16 mouse cellular contexts compared by ENCODE assay signal in genomic region chr15:56030007-56030406, GRCm38 (mm10).
"Had no signal": no experiment of that assay in that cellular context is flagged by ENCODE, and none has a peak within 500 bp of the region (broad histone marks: within the 10 kb centered on the region; RNA-seq: fewer than 3 reads in every experiment).

No protein-coding gene starts in this region.

- H3K4me3 ChIP-seq: neural tube, embryonic 13.5 days; neural tube, embryonic 15.5 days; stomach, embryonic 15.5 days had no signal

- H3K4me1 ChIP-seq: neural tube, embryonic 15.5 days; stomach, embryonic 15.5 days had no signal

- H3K9ac ChIP-seq: neural tube, embryonic 13.5 days; neural tube, embryonic 15.5 days; stomach, embryonic 15.5 days had no signal

- H3K9me3 ChIP-seq: neural tube, embryonic 15.5 days; stomach, embryonic 15.5 days had no signal

- H3K4me2 ChIP-seq: neural tube, embryonic 13.5 days; neural tube, embryonic 15.5 days; stomach, embryonic 15.5 days had no signal

- H3K27me3 ChIP-seq: neural tube, embryonic 13.5 days; neural tube, embryonic 15.5 days; stomach, embryonic 15.5 days had no signal

- DNase-seq: retina, postnatal 1 day; right cerebral cortex, adult 18-20 months; right cerebral cortex, postnatal 14 days; right cerebral cortex, postnatal 25 days; right cerebral cortex, postnatal 4 days; spleen, adult 18-20 months; thymus, adult 18-20 months; thymus, adult 2 months; thymus, postnatal 14 days; thymus, postnatal 25 days; thymus, postnatal 36 days; thymus, postnatal 4 days had no signal

- H3K27ac ChIP-seq: neural tube, embryonic 13.5 days; neural tube, embryonic 15.5 days; stomach, embryonic 15.5 days; stomach, postnatal 0 days had no signal

- H3K36me3 ChIP-seq: neural tube, embryonic 13.5 days; neural tube, embryonic 15.5 days; stomach, embryonic 15.5 days had no signal
